Mouse (Mus musculus): ENCODE data around the gene Fam170b. TPM values are rescaled to one million over a fixed set of nuclear protein-coding genes. Genes with fewer than 3 reads are reported as not detected.

Fam170b gene
- not detected for total RNA-seq (2021)
- long read RNA-seq, experiment 1: 0 reads
- long read RNA-seq, experiment 2: 0 reads

GRCm38 (mm10) chr14:32833847-32834246, at the start of gene Fam170b:
Gene Fam170b, plus strand, starts transcription at chr14:32833962.
- H3K27ac ChIP-seq: no peak within 1 kb of the TSS
- intact Hi-C loops (cut with DNase I): no loop called here
- H3K4me3 ChIP-seq: no peak within 1 kb of the TSS
- DNase-seq: no peak
- TF ChIP-seq CTCF (IDR thresholded peaks at IDR 0.05): no peak

- intact Hi-C loops (cut with DNase I): no loop called here
Observed at GRCm38 (mm10) chr14:32784130-32784747, 49.5 kb upstream of the Fam170b start.

GRCm38 (mm10) chr14:32784748-32785134, 49.0 kb upstream of the Fam170b start:
- TF ChIP-seq CTCF (IDR thresholded peaks at IDR 0.05): no peak
- intact Hi-C loops (cut with DNase I): no loop called here
- no peak overlapping the region for H3K27ac ChIP-seq
- DNase-seq: no peak
- H3K4me3 ChIP-seq: no peak overlapping the region

More at GRCm38 (mm10) chr14:32784130-32784747, 49.5 kb upstream of the Fam170b start:
- no peak for TF ChIP-seq CTCF (IDR thresholded peaks at IDR 0.05)
- no peak for DNase-seq
- Histone ChIP-seq H3K27ac (no peak overlapping the region; the same call in 1 of the 2 replicates), H3K4me3 (no peak overlapping the region)

- no peak within 1 kb of the TSS for H3K27ac ChIP-seq
- H3K4me3 ChIP-seq: no peak within 1 kb of the TSS
- intact Hi-C loops (cut with DNase I): no loop called here
- no peak for TF ChIP-seq CTCF (IDR thresholded peaks at IDR 0.05)
- DNase-seq: no peak
Observed at GRCm38 (mm10) chr14:32785556-32786130, 48.1 kb upstream of the Fam170b start, which contains the start of gene Tmem273. Gene Tmem273, plus strand, starts transcription at chr14:32785963.

- Histone ChIP-seq H3K4me3 (no peak overlapping the region), H3K27ac (peak overlapping the region; percentile 13; the same call in 1 of the 2 replicates)
- DNase-seq: no peak
- TF ChIP-seq CTCF (IDR thresholded peaks at IDR 0.05): no peak
- intact Hi-C loops (cut with DNase I): no loop called here
Observed at GRCm38 (mm10) chr14:32787691-32788090, 46.1 kb upstream of the Fam170b start.

GRCm38 (mm10) chr14:32796375-32796774, 37.4 kb upstream of the Fam170b start:
- intact Hi-C loops (cut with DNase I): no loop called here
- DNase-seq: no peak
- TF ChIP-seq CTCF (IDR thresholded peaks at IDR 0.05): no peak

GRCm38 (mm10) chr14:32797803-32798202, 36.0 kb upstream of the Fam170b start:
- DNase-seq: no peak
- no peak for TF ChIP-seq CTCF (IDR thresholded peaks at IDR 0.05)
- no peak overlapping the region for H3K4me3 ChIP-seq
- intact Hi-C loops (cut with DNase I): no loop called here
- no peak overlapping the region for H3K27ac ChIP-seq

More at GRCm38 (mm10) chr14:32796375-32796774, 37.4 kb upstream of the Fam170b start:
- H3K27ac ChIP-seq: no peak overlapping the region
- no peak overlapping the region for H3K4me3 ChIP-seq

- Histone ChIP-seq H3K27ac (no peak overlapping the region), H3K4me3 (no peak overlapping the region)
- DNase-seq: no peak
- TF ChIP-seq CTCF (IDR thresholded peaks at IDR 0.05): no peak
- intact Hi-C loops (cut with DNase I): no loop called here
Observed at GRCm38 (mm10) chr14:32798355-32798754, 35.4 kb upstream of the Fam170b start.

GRCm38 (mm10) chr14:32800048-32800447, 33.7 kb upstream of the Fam170b start:
- no peak for DNase-seq
- Histone ChIP-seq H3K27ac (no peak overlapping the region), H3K4me3 (no peak overlapping the region)
- no peak for TF ChIP-seq CTCF (IDR thresholded peaks at IDR 0.05)
- intact Hi-C loops (cut with DNase I): loop anchor here (5.0 kb wide), 1 partner anchor 193 kb away; no protein-coding TSS in a partner anchor

- TF ChIP-seq CTCF (IDR thresholded peaks at IDR 0.05): peak; percentile 56
- intact Hi-C loops (cut with DNase I): loop anchor here (5.0 kb wide), 1 partner anchor 194 kb away; no protein-coding TSS in a partner anchor
- peak; percentile 43 for DNase-seq
Observed at GRCm38 (mm10) chr14:32801016-32801661, 32.6 kb upstream of the Fam170b start.

GRCm38 (mm10) chr14:32801662-32802024, 32.1 kb upstream of the Fam170b start:
- no peak overlapping the region for H3K27ac ChIP-seq
- intact Hi-C loops (cut with DNase I): loop anchor here (5.0 kb wide), 1 partner anchor 194 kb away; no protein-coding TSS in a partner anchor
- TF ChIP-seq CTCF (IDR thresholded peaks at IDR 0.05): no peak
- H3K4me3 ChIP-seq: no peak overlapping the region
- no peak for DNase-seq

More at GRCm38 (mm10) chr14:32801016-32801661, 32.6 kb upstream of the Fam170b start:
- H3K4me3 ChIP-seq: no peak overlapping the region
- H3K27ac ChIP-seq: no peak overlapping the region

GRCm38 (mm10) chr14:32810111-32810510, 23.7 kb upstream of the Fam170b start:
- intact Hi-C loops (cut with DNase I): no loop called here
- Histone ChIP-seq H3K4me3 (no peak overlapping the region), H3K27ac (no peak overlapping the region)
- DNase-seq: no peak
- no peak for TF ChIP-seq CTCF (IDR thresholded peaks at IDR 0.05)

- TF ChIP-seq CTCF (IDR thresholded peaks at IDR 0.05): no peak
- DNase-seq: no peak
- no peak overlapping the region for H3K4me3 ChIP-seq
- no peak overlapping the region for H3K27ac ChIP-seq
- intact Hi-C loops (cut with DNase I): no loop called here
Observed at GRCm38 (mm10) chr14:32812429-32812828, 21.3 kb upstream of the Fam170b start.
